Mouse (Mus musculus) CH12F3 (cell line): ENCODE data around the gene Zc3h7b.

Experiments used
- in situ Hi-C: fragments of 300-500 bp; cut with MboI; formaldehyde crosslinking; loops from 2 replicates; pipeline ENCODE4 v1.14.3; 2020; ENCODE audit warnings: low sequenced_read_pairs

Zc3h7b gene

GRCm38 (mm10) chr15:81812696-81813631 is 68.1 kb downstream of the Zc3h7b start:
- in situ Hi-C loops = no loop called here

DNA sequence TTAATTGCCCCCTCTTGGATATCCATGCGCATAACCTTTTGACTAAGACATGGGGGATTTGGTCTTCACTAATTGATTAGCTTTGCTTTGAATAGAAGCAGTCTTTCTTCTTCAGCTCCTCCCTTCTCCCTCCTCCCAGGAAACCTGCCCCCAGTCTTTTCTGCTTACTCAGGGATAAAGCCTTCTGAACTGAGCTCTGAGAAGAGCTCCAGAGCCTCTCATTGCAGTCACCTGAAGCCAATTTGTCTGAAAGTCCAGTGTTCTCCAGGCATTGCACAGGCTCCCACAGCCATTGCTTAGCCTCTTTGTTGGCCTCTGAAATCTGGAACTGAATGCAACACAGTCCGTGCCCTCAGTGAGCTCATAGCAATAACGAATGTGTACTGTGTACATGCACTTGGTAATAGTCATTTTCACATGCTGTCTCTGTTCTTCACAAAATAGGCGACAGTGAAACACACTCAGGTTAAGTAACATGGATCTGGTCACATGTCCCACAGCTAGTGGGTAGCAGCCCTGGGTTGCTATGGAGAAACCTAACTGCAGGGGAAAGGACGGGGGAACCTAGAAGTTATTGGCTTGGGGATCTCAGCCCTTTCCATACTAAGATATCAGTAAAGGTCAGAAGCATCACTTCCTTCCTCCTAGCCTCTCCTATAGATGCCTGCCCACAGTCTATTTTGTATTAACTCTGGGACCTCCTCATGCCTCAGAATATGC is 69.3 kb downstream of the Zc3h7b start:
- in situ Hi-C loops = no loop called here

- in situ Hi-C loops = no loop called here
Measured at GRCm38 (mm10) chr15:81814716-81815370, 70.0 kb downstream of the Zc3h7b start.

DNA sequence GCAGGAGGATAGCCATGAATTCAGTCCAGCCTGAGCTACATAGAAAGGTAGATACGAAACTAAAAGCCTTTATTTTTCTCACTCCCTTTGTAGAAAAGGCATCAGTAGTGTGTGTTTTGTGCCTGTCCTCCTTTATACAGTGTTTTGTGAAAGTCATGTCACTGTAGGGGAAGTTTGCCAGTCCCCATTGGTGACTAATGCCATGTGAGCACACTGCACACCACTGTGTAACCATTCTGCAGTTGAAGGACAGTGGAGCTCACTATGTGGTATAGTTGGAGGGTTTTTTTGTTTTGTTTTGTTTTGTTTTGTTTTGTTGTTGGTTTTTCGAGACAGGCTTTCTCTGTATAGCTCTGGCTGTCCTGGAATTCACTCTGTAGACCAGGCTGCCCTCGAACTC is 73.5 kb downstream of the Zc3h7b start:
- in situ Hi-C loops = no loop called here

DNA sequence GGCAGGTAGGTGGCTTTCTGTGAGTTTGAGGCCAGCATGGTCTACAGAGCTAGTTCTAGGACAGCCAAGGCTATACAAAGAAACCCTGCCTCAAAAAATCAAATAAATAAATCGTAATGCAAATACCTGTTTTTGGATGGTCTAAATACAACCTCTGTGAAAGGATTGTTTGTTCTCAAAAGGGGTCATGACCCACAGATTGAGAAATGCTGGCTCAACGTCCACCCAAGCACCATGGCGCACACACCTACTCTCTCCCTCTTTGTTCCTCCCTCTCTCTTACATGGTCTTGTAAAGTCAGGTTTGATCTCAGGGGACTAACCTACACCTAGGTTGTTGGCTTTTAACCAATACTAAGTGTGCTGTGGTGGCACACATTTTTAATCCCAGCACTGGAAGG is 77.8 kb downstream of the Zc3h7b start:
- in situ Hi-C loops = no loop called here

DNA sequence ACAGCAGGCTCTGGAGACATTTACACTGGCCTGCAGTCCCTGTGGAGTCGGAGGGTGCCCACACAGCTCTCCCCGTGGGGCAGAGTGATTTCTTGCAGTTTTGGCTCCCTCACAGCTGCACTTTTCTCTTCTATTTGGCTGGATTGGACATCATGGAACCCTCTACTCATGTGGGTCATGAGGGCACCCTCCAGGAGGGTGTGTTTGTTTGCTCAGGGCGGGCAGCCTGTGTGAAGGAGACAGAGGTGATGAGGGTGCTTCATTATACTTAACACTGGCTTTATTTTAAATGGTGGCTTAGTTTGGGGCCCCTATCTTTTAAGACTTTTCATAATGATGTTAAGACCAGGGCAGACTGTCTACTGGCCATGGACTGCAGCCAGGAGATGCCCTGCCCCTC is 80.0 kb downstream of the Zc3h7b start:
- in situ Hi-C loops = no loop called here

GRCm38 (mm10) chr15:81828426-81829207 is 83.8 kb downstream of the Zc3h7b start:
- in situ Hi-C loops = no loop called here

GRCm38 (mm10) chr15:81829208-81829580 is 84.3 kb downstream of the Zc3h7b start:
- in situ Hi-C loops = no loop called here

DNA sequence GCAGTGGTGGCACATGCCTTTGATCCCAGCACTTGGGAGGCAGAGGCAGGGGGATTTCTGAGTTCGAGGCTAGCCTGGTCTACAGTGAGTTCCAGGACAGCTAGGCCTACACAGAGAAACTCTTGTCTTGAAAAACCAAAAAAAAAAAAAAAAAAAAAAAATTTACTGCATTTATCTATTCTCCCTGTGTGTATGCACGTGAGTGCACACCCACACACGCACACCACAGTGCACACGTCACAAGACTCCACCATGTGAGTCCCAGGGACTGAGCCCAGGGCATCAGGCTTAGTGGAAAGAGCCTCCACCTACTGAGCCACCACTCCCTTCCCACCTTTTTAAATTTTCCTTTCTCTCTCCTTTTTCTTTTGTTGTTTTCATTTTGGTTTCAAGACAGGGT is 85.7 kb downstream of the Zc3h7b start:
- in situ Hi-C loops = no loop called here

DNA sequence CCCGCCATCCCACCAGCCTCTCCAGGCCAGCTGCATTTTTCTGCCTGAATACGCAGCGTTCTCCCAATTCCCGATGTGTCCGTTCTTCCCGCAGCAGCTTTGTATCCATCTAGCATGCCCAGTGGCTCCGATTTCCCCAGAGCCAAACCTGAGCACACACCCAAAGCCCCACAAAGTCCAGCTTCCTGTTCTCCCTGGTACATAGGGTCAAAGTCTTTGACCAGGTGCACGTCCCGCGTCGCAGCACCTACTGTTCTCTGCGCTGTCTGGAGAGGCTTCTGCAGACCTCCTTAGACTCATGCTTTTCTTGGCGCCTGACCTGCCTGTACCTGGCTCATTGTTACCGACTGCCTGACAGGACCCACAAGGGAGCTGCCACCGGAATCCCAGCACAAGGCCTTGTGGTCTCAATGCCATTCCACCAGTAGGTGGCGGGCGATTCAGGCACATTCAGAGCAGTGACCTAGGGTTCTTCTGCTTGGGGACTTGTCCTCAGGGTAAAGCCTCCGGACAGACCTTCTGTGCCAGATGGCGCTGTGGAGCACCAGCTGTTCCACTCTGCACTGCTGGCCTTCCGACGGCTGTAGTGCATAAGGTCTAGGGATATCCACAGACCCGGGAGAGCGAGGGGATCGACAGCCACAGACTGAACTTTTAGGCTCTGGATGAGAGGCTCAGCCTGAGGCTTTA is 86.4 kb downstream of the Zc3h7b start:
- in situ Hi-C loops = no loop called here

GRCm38 (mm10) chr15:81832219-81832618 is 87.4 kb downstream of the Zc3h7b start:
- in situ Hi-C loops = no loop called here

DNA sequence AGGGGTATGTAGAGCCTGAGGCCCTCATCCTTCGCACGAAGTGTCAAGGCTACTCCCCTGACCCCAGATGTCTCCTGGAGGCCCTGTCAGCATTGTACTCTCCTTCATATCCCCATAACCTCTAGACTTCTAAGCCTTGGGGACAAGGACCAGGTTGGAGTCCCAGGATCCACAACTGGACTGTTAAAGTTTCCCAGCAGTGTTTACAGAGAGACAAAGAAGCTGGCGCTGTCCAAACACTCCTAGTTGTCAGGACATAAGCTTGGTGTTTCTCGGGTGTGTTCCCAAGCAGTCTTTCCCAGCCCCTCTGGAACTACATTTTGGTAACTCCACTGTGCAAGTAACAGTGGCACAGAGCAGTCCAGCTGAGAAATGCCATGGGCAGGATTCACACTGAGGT is 88.6 kb downstream of the Zc3h7b start:
- in situ Hi-C loops = no loop called here

GRCm38 (mm10) chr15:81834171-81834841 is 89.4 kb downstream of the Zc3h7b start:
- in situ Hi-C loops = no loop called here

- in situ Hi-C loops = no loop called here
Measured at GRCm38 (mm10) chr15:81835007-81835880, 90.4 kb downstream of the Zc3h7b start.

- in situ Hi-C loops = no loop called here
Measured at GRCm38 (mm10) chr15:81836124-81836821, 91.4 kb downstream of the Zc3h7b start.

- in situ Hi-C loops = no loop called here
Measured at GRCm38 (mm10) chr15:81836966-81837920, 92.4 kb downstream of the Zc3h7b start.
